Mouse (Mus musculus) liver, embryonic 14.5 days (tissue): ENCODE data around the gene Ccdc127.

Experiments used
- CTCF ChIP-seq: IDR thresholded peaks from 2 replicates; pipeline ENCODE4 v1.5.1; 2016; ENCODE audit warnings: antibody characterized with exemption, low read depth, control low read depth
- EP300 ChIP-seq: IDR thresholded peaks from 2 replicates; pipeline ENCODE4 v1.6.1; 2016; ENCODE audit warnings: antibody characterized with exemption, low read depth

GRCm38 (mm10) chr13:74391156-74391555, 41.0 kb downstream of the Ccdc127 start:
- TF ChIP-seq CTCF (no peak), EP300 (no peak)
